Mouse (Mus musculus): Measurements from ENCODE around the gene Pcyox1. TPM values are rescaled to one million over a fixed set of nuclear protein-coding genes. Genes with fewer than 3 reads are reported as not detected.

Gene Pcyox1
- total RNA-seq, 1 experiment = 41.5 TPM

- Histone ChIP-seq H3K4me3 (ENCODE audit: insufficient read depth in 1 of 2, low read depth in 1 of 2, low read length in 2 of 2, poor library complexity in 1 of 2, severe bottlenecking in 1 of 2) (peak overlapping the region in 1 of 2 experiments; percentile 80; a peak in 3 of 4 replicates), H3K36me3 (ENCODE audit: control insufficient read depth, insufficient read depth, low read length, poor library complexity, severe bottlenecking) (no peaks in the 10 kb centered on the region; the same call in 1 of the 2 replicates), H3K9ac (ENCODE audit: insufficient read depth, low read depth, low read length, poor library complexity, severe bottlenecking) (no peak overlapping the region), H3K27ac (ENCODE audit: insufficient read depth, low read depth, low read length, poor library complexity, severe bottlenecking) (no peak overlapping the region), H3K9me3 (ENCODE audit: control insufficient read depth, insufficient read depth, low read depth, low read length) (no peaks in the 10 kb centered on the region), H3K4me1 (ENCODE audit: control insufficient read depth in 2 of 2, insufficient read depth in 2 of 2, low read length in 2 of 2, poor library complexity in 1 of 2) (no peaks in the 10 kb centered on the region)
- TF ChIP-seq MAFK (IDR thresholded peaks at IDR 0.05; ENCODE audit: insufficient read depth, low read depth, low read length) (no peak), CHD2 (IDR thresholded peaks at IDR 0.05; ENCODE audit: low read depth, low read length) (peak; percentile 96), ZC3H11A (IDR thresholded peaks at IDR 0.05; ENCODE audit: borderline replicate concordance, low read depth, low read length) (no peak), HCFC1 (IDR thresholded peaks at IDR 0.05; ENCODE audit: borderline replicate concordance, insufficient read depth, low read length) (no peak)
- in situ Hi-C loops (cut with MboI; ENCODE audit: low sequenced_read_pairs in 2 of 2, unreplicated experiment in 2 of 2) = no loop called here
- no peak for DNase-seq (ENCODE audit: low read depth, low spot score)
Measured at GRCm38 (mm10) chr6:86402681-86403607, 6.0 kb upstream of the Pcyox1 start.

- in situ Hi-C loops (cut with MboI; ENCODE audit: low sequenced_read_pairs in 2 of 2, unreplicated experiment in 2 of 2) = no loop called here
- H3K9ac ChIP-seq (ENCODE audit: insufficient read depth, low read depth, low read length, poor library complexity, severe bottlenecking) = no peak overlapping the region
- peak overlapping the region in 1 of 2 experiments; percentile 12; a peak in 1 of 4 replicates for H3K4me3 ChIP-seq (ENCODE audit: insufficient read depth in 1 of 2, low read depth in 1 of 2, low read length in 2 of 2, poor library complexity in 1 of 2, severe bottlenecking in 1 of 2)
- 0 out of 4 replicates have a peak, but pooled peaks cover 0 to 2% of the 10 kb centered on the region in 2 experiments for H3K4me1 ChIP-seq (ENCODE audit: control insufficient read depth in 2 of 2, insufficient read depth in 2 of 2, low read length in 2 of 2, poor library complexity in 1 of 2)
- TF ChIP-seq HCFC1 (IDR thresholded peaks at IDR 0.05; ENCODE audit: borderline replicate concordance, insufficient read depth, low read length) (0 out of 2 replicates have a peak, but pooled peaks have one; percentile 39), ZC3H11A (IDR thresholded peaks at IDR 0.05; ENCODE audit: borderline replicate concordance, low read depth, low read length) (peak; percentile 77; the same call in 1 of the 2 replicates), ZNF384 (IDR thresholded peaks at IDR 0.05; ENCODE audit: low read depth, low read length) (no peak), MAFK (IDR thresholded peaks at IDR 0.05; ENCODE audit: insufficient read depth, low read depth, low read length) (no peak), CHD2 (IDR thresholded peaks at IDR 0.05; ENCODE audit: low read depth, low read length) (no peak)
- H3K9me3 ChIP-seq (ENCODE audit: control insufficient read depth, insufficient read depth, low read depth, low read length) = no peaks in the 10 kb centered on the region
- H3K36me3 ChIP-seq (ENCODE audit: control insufficient read depth, insufficient read depth, low read length, poor library complexity, severe bottlenecking) = no peaks in the 10 kb centered on the region
- DNase-seq (ENCODE audit: low read depth, low spot score) = peak; percentile 72
- no peak overlapping the region for H3K27ac ChIP-seq (ENCODE audit: insufficient read depth, low read depth, low read length, poor library complexity, severe bottlenecking)
Measured at GRCm38 (mm10) chr6:86400972-86401371, 4.0 kb upstream of the Pcyox1 start.

DNA sequence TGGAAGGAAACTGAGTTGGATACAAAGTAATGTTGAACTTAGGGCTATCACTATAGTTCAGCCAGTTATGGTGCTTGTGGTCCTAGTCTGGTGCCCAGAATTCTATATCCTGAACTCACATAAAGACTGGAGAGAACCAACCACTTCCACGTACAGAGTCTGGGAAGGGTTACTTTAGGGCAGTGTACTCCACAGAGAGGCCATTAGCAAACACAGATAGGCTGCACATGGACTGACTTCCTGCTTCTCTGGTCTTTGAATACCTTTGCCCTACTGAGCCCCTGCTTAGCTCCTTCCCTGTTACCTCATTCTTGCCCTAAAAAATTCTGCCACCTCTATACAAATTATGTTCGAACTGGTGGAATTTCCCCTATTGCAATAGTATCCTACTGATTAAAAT lies 3.0 kb upstream of the Pcyox1 start:
- peaks cover 5 to 6% of the 10 kb centered on the region in 2 experiments; a peak in 2 of 4 replicates for H3K4me1 ChIP-seq (ENCODE audit: control insufficient read depth in 2 of 2, insufficient read depth in 2 of 2, low read length in 2 of 2, poor library complexity in 1 of 2)
- H3K27ac ChIP-seq (ENCODE audit: insufficient read depth, low read depth, low read length, poor library complexity, severe bottlenecking) = no peak overlapping the region
- TF ChIP-seq ZNF384 (IDR thresholded peaks at IDR 0.05; ENCODE audit: low read depth, low read length) (no peak), HCFC1 (IDR thresholded peaks at IDR 0.05; ENCODE audit: borderline replicate concordance, insufficient read depth, low read length) (no peak), ZC3H11A (IDR thresholded peaks at IDR 0.05; ENCODE audit: borderline replicate concordance, low read depth, low read length) (no peak), MAFK (IDR thresholded peaks at IDR 0.05; ENCODE audit: insufficient read depth, low read depth, low read length) (no peak), CHD2 (IDR thresholded peaks at IDR 0.05; ENCODE audit: low read depth, low read length) (no peak)
- H3K9ac ChIP-seq (ENCODE audit: insufficient read depth, low read depth, low read length, poor library complexity, severe bottlenecking) = no peak overlapping the region
- H3K36me3 ChIP-seq (ENCODE audit: control insufficient read depth, insufficient read depth, low read length, poor library complexity, severe bottlenecking) = no peaks in the 10 kb centered on the region
- in situ Hi-C loops (cut with MboI; ENCODE audit: low sequenced_read_pairs in 2 of 2, unreplicated experiment in 2 of 2) = no loop called here
- no peak overlapping the region for H3K4me3 ChIP-seq (ENCODE audit: insufficient read depth in 1 of 2, low read depth in 1 of 2, low read length in 2 of 2, poor library complexity in 1 of 2, severe bottlenecking in 1 of 2)
- DNase-seq (ENCODE audit: low read depth, low spot score) = no peak
- no peaks in the 10 kb centered on the region for H3K9me3 ChIP-seq (ENCODE audit: control insufficient read depth, insufficient read depth, low read depth, low read length)

- H3K4me1 ChIP-seq (ENCODE audit: control insufficient read depth in 2 of 2, insufficient read depth in 2 of 2, low read length in 2 of 2, poor library complexity in 1 of 2) = peaks cover 6 to 7% of the 10 kb centered on the region in 2 experiments; a peak in 2 of 4 replicates
- no peaks in the 10 kb centered on the region for H3K9me3 ChIP-seq (ENCODE audit: control insufficient read depth, insufficient read depth, low read depth, low read length)
- DNase-seq (ENCODE audit: low read depth, low spot score) = no peak
- H3K27ac ChIP-seq (ENCODE audit: insufficient read depth, low read depth, low read length, poor library complexity, severe bottlenecking) = no peak overlapping the region
- no peak overlapping the region for H3K4me3 ChIP-seq (ENCODE audit: insufficient read depth in 1 of 2, low read depth in 1 of 2, low read length in 2 of 2, poor library complexity in 1 of 2, severe bottlenecking in 1 of 2)
- in situ Hi-C loops (cut with MboI; ENCODE audit: low sequenced_read_pairs in 2 of 2, unreplicated experiment in 2 of 2) = no loop called here
- H3K9ac ChIP-seq (ENCODE audit: insufficient read depth, low read depth, low read length, poor library complexity, severe bottlenecking) = no peak overlapping the region
- H3K36me3 ChIP-seq (ENCODE audit: control insufficient read depth, insufficient read depth, low read length, poor library complexity, severe bottlenecking) = peaks cover 6% of the 10 kb centered on the region; the same call in 1 of the 2 replicates
- TF ChIP-seq ZNF384 (IDR thresholded peaks at IDR 0.05; ENCODE audit: low read depth, low read length) (no peak), ZC3H11A (IDR thresholded peaks at IDR 0.05; ENCODE audit: borderline replicate concordance, low read depth, low read length) (no peak), MAFK (IDR thresholded peaks at IDR 0.05; ENCODE audit: insufficient read depth, low read depth, low read length) (no peak), HCFC1 (IDR thresholded peaks at IDR 0.05; ENCODE audit: borderline replicate concordance, insufficient read depth, low read length) (no peak), CHD2 (IDR thresholded peaks at IDR 0.05; ENCODE audit: low read depth, low read length) (no peak)
Measured at GRCm38 (mm10) chr6:86398986-86399385, 2.0 kb upstream of the Pcyox1 start.

Data from ES-E14 (cell line).